Mouse (Mus musculus) thymus, adult 2 months (tissue): ENCODE data around the gene Dock1.

Experiments
- CTCF ChIP-seq: fragments of 200-500 bp; IDR thresholded peaks from 2 replicates; pipeline ENCODE4 v1.5.1; 2012; ENCODE audit warnings: mild to moderate bottlenecking, control low read depth, low read length, moderate library complexity, borderline replicate concordance; ENCODE audit not compliant: control insufficient read depth, poor library complexity, insufficient read depth; ENCODE audit errors: extremely low read depth
- POLR2A ChIP-seq: fragments of 200-500 bp; IDR thresholded peaks from 2 replicates; pipeline ENCODE4 v1.6.1; 2012; ENCODE audit warnings: mild to moderate bottlenecking, low read length, control low read depth, moderate library complexity; ENCODE audit not compliant: control insufficient read depth, poor library complexity, insufficient read depth; ENCODE audit errors: extremely low read depth

GRCm38 (mm10) chr7:135157571-135157970 is 487.1 kb downstream of the Dock1 start:
- TF ChIP-seq POLR2A (no peak), CTCF (no peak)
